Mouse (Mus musculus) CD4-positive, CD25-positive, alpha-beta regulatory T cell (primary cell): ENCODE data around the gene Olfr1386. TPM values are rescaled to one million over a fixed set of nuclear protein-coding genes. Genes with fewer than 3 reads are reported as not detected.

Experiments
- polyA plus RNA-seq: library from polyadenylated mRNA; unstranded; fragments of 100-300 nt; shearing (Covaris generic); gene quantifications from one replicate; pipeline ENCODE4 v1.2.1, GENCODE M21; 2017

Olfr1386 gene
- polyA plus RNA-seq = not detected

DNA sequence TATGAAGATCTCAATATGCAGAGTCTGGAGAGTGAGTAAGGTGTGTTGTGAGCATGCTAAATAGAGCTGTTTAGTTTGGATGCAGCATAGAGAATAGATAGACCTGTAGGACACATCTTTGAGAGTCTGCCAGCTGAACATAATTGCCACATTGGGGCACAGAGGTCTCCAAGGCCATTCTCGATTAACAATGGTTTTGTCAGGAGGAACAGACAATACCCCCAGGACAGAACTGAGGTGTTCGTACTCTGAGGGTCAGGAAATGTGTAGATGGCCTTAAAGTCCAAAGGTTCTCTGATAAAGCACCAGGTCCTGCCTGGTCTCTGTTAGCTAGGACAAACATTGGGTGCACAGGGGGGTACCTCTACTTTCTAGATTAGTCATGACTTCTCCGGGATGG is at the start of gene Olfr1386:
TSS of gene Olfr1386 (plus strand) at position 301 of the 400 bp plus-strand sequence.

DNA sequence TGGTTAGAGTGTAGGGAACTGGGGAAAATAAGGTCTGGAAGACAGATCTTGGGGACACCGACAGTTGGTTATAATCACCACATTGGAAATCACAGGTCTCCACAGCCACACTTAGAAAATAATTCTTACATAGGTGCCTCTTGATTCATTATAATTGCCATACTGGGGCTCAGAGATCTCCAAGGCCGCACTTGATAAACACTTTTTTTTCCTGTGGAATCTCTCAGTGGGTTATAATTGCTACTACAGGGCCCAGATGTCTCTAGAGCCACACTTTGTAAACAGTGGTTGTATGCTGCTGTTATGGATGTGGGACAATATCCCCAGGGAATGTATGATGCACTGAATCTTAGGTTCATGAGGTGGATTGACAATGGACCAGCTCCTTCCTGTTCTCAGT is 42.1 kb upstream of the Olfr1386 start, which contains the start of gene Olfr1389:
TSS of gene Olfr1389 (plus strand) at position 301 of the 400 bp plus-strand sequence.

DNA sequence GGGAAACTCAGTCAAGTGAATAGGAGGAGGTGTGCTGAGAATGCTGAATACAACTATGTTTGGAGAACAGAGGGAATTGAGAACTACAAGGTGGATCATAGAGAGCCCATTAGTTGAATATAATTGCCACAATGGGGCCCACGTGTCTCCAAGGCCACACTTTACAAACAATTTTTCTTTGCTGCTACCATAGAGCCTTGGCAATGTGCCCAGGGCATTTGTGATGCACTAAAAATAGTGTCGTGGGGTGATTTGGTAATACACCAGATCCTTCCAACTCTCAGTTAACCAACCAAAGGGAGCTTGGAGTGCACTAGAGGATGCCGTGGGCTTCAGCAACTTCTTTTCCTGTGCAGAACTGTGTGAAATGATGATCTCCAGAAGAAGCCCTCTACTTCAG is 28.4 kb upstream of the Olfr1386 start, which contains the start of gene Olfr1388:
TSS of gene Olfr1388 (plus strand) at position 214 of the 400 bp plus-strand sequence.

DNA sequence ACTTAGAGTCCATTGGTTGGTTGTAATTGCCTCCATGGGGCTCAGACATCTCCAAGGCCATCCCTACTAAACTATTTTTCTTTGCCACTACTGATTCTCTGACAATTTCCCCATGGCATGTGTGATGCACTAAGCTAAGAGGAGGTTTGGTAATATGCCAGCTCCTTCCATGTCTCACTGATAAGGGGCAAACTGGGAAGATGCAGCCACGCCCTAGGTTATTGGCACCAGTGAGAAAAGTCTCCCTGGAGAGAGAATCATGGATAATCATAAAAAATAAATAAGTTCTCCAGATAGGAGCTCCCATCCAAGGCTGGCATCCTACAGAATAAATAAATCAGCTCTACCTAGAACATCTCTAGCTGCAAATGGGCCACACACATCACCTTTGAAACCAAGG is 9.8 kb upstream of the Olfr1386 start, which contains the start of gene Olfr1387:
TSS of gene Olfr1387 (plus strand) at position 301 of the 400 bp plus-strand sequence.

DNA sequence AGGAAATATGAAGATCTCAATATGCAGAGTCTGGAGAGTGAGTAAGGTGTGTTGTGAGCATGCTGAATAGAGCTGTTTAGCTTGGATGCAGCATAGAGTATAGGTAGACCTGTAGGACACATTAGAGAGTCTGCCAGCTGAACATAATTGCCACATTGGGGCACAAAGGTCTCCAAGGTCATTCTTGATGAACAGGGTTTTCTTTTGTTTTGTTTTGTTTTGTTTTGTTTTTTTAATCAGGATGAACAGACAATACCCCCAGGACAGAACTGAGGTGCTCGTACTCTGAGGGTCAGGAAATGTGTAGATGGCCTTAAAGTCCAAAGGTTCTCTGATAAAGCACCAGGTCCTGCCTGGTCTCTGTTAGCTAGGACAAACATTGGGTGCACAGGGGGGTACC is 23.9 kb downstream of the Olfr1386 start, which contains the start of gene Olfr1385:
TSS of gene Olfr1385 (plus strand) at position 301 of the 400 bp plus-strand sequence.

DNA sequence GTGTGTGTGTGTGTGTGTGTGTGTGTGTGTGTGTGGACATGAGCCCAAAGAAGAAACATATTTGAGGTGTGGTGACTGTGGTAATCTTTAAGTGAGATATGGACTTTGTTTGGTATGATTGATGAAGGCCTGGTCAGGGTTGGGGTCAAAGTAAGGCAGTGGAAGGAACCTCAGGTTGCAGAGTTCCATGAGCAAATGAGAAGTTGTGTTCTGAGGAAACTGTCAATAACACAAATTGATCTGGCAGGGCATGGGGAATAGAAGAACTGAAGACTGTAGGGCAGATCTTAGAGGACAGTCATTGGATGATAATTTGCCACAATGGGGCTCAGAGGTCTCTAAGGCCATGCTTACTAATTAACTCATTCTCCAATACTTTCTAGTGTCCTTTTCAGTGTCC is 54.5 kb downstream of the Olfr1386 start, which contains the start of gene Olfr1383:
TSS of gene Olfr1383 (plus strand) at position 301 of the 400 bp plus-strand sequence.

Other genes starting within 250 kb of the Olfr1386 start
- gene Mgat1, start 220.9 kb upstream of the Olfr1386 start, polyA plus RNA-seq = 95.9 TPM
- gene Olfr1393, start 186.7 kb upstream of the Olfr1386 start, polyA plus RNA-seq = 0.08 TPM
- gene Olfr1392, start 179.8 kb upstream of the Olfr1386 start, polyA plus RNA-seq = not detected
- not detected for gene Olfr10, start 160.3 kb upstream of the Olfr1386 start, polyA plus RNA-seq
- gene Olfr1391, start 142.3 kb upstream of the Olfr1386 start, polyA plus RNA-seq = not detected
- not detected for gene Olfr1390, start 129.9 kb upstream of the Olfr1386 start, polyA plus RNA-seq
- gene Olfr1389, start 42.0 kb upstream of the Olfr1386 start, polyA plus RNA-seq = not detected
- 0.06 TPM for gene Olfr1388, start 28.4 kb upstream of the Olfr1386 start, polyA plus RNA-seq
- not detected for gene Olfr1387, start 9.7 kb upstream of the Olfr1386 start, polyA plus RNA-seq
- 0.05 TPM for gene Olfr1385, start 24.0 kb downstream of the Olfr1386 start, polyA plus RNA-seq
- not detected for gene Olfr1384, start 41.7 kb downstream of the Olfr1386 start, polyA plus RNA-seq
- gene Olfr1383, start 54.6 kb downstream of the Olfr1386 start, polyA plus RNA-seq = not detected
- not detected for gene Olfr1382, start 63.2 kb downstream of the Olfr1386 start, polyA plus RNA-seq
- not detected for gene Olfr1381, start 78.4 kb downstream of the Olfr1386 start, polyA plus RNA-seq
- gene Olfr1380, start 91.8 kb downstream of the Olfr1386 start, polyA plus RNA-seq = not detected
- gene Flt4, start 144.2 kb downstream of the Olfr1386 start, polyA plus RNA-seq = 0.02 TPM
- 0.77 TPM for gene Scgb3a1, start 198.6 kb downstream of the Olfr1386 start, polyA plus RNA-seq
- 90.1 TPM for gene Cnot6, start 247.7 kb downstream of the Olfr1386 start, polyA plus RNA-seq